Mouse (Mus musculus): ENCODE measurements at regions not wholly inside any gene's neighbourhood (a gene's known extent, or its start where the extent isn't known, plus 50 kb on each side); places are given as distances from the start of the nearest gene placed in this dataset.

GRCm38 (mm10) chr7:113131945-113132538 is 75.2 kb upstream of the Arntl start:
- no peak for ATAC-seq (ENCODE audit: low FRiP score)
- no peaks in the 10 kb centered on the region for H3K36me3 ChIP-seq (replicated peaks)
- H3K9ac ChIP-seq = no peak overlapping the region
- H3K27ac ChIP-seq = no peak overlapping the region
- no peaks in the 10 kb centered on the region for H3K27me3 ChIP-seq
- no peak overlapping the region for H3K4me3 ChIP-seq (replicated peaks)
- 4% methylated on average over 6 of the region's 6 CpGs for WGBS
- H3K4me1 ChIP-seq = peaks cover 14% of the 10 kb centered on the region
- no peak overlapping the region for H3K4me2 ChIP-seq
- no peaks in the 10 kb centered on the region for H3K9me3 ChIP-seq

GRCm38 (mm10) chr7:113133891-113134290 is 73.4 kb upstream of the Arntl start:
- no peak overlapping the region for H3K4me2 ChIP-seq
- H3K9me3 ChIP-seq = no peaks in the 10 kb centered on the region
- WGBS = 80% methylated on average over 5 of the region's 5 CpGs
- peaks cover 14% of the 10 kb centered on the region for H3K4me1 ChIP-seq
- H3K36me3 ChIP-seq (replicated peaks) = no peaks in the 10 kb centered on the region
- H3K9ac ChIP-seq = no peak overlapping the region
- no peak for ATAC-seq (ENCODE audit: low FRiP score)
- no peak overlapping the region for H3K27ac ChIP-seq
- H3K4me3 ChIP-seq (replicated peaks) = no peak overlapping the region
- H3K27me3 ChIP-seq = no peaks in the 10 kb centered on the region

GRCm38 (mm10) chr7:113140011-113140438 is 67.2 kb upstream of the Arntl start:
- no peak overlapping the region for H3K27ac ChIP-seq
- H3K4me3 ChIP-seq (replicated peaks) = no peak overlapping the region
- 85% methylated on average over 10 of the region's 10 CpGs for whole genome bisulfite sequencing
- H3K27me3 ChIP-seq = peaks cover 11% of the 10 kb centered on the region
- H3K9me3 ChIP-seq = no peaks in the 10 kb centered on the region
- no peak overlapping the region for H3K4me2 ChIP-seq
- peaks cover 14% of the 10 kb centered on the region for H3K4me1 ChIP-seq
- no peak overlapping the region for H3K9ac ChIP-seq
- H3K36me3 ChIP-seq (replicated peaks) = no peaks in the 10 kb centered on the region
- no peak for ATAC-seq (ENCODE audit: low FRiP score)

- H3K4me2 ChIP-seq = peak overlapping the region; percentile 17; the same call in 1 of the 2 replicates
- no peak overlapping the region for H3K27ac ChIP-seq
- H3K4me1 ChIP-seq = peaks cover 14% of the 10 kb centered on the region
- no peaks in the 10 kb centered on the region for H3K9me3 ChIP-seq
- WGBS = 22% methylated on average over 10 of the region's 10 CpGs
- ATAC-seq (ENCODE audit: low FRiP score) = no peak
- no peak overlapping the region for H3K4me3 ChIP-seq (replicated peaks)
- no peaks in the 10 kb centered on the region for H3K36me3 ChIP-seq (replicated peaks)
- peaks cover 11% of the 10 kb centered on the region for H3K27me3 ChIP-seq
- H3K9ac ChIP-seq = no peak overlapping the region
These were observed 65.2 kb upstream of the Arntl start for GRCm38 (mm10) chr7:113141846-113142683.

- Histone ChIP-seq H3K36me3 (replicated peaks) (no peaks in the 10 kb centered on the region), H3K27me3 (peaks cover 11% of the 10 kb centered on the region), H3K4me2 (no peak overlapping the region), H3K9ac (no peak overlapping the region), H3K4me3 (replicated peaks) (no peak overlapping the region), H3K9me3 (no peaks in the 10 kb centered on the region), H3K4me1 (peaks cover 28% of the 10 kb centered on the region), H3K27ac (no peak overlapping the region)
- peak; percentile 40; the same call in 1 of the 2 replicates for ATAC-seq (ENCODE audit: low FRiP score)
- 13% methylated on average over 7 of the region's 7 CpGs for WGBS
These were observed 63.7 kb upstream of the Arntl start for GRCm38 (mm10) chr7:113143552-113143951.

- H3K27ac ChIP-seq = no peak overlapping the region
- H3K9ac ChIP-seq = no peak overlapping the region
- no peaks in the 10 kb centered on the region for H3K9me3 ChIP-seq
- H3K27me3 ChIP-seq = peaks cover 14% of the 10 kb centered on the region
- no peak overlapping the region for H3K4me2 ChIP-seq
- no peak for ATAC-seq (ENCODE audit: low FRiP score)
- WGBS = 87% methylated on average over 8 of the region's 8 CpGs
- H3K4me1 ChIP-seq = peaks cover 28% of the 10 kb centered on the region
- H3K4me3 ChIP-seq (replicated peaks) = no peak overlapping the region
- no peaks in the 10 kb centered on the region for H3K36me3 ChIP-seq (replicated peaks)
These were observed 62.2 kb upstream of the Arntl start for GRCm38 (mm10) chr7:113145046-113145445.

GRCm38 (mm10) chr7:113146108-113146507 is 61.2 kb upstream of the Arntl start:
- no peak for ATAC-seq (ENCODE audit: low FRiP score)
- Histone ChIP-seq H3K27ac (no peak overlapping the region), H3K9ac (no peak overlapping the region), H3K36me3 (replicated peaks) (no peaks in the 10 kb centered on the region), H3K27me3 (peaks cover 14% of the 10 kb centered on the region), H3K4me3 (replicated peaks) (no peak overlapping the region), H3K9me3 (no peaks in the 10 kb centered on the region), H3K4me1 (peaks cover 27% of the 10 kb centered on the region), H3K4me2 (no peak overlapping the region)
- 73% methylated on average over 2 of the region's 2 CpGs for WGBS

- Histone ChIP-seq H3K36me3 (replicated peaks) (no peaks in the 10 kb centered on the region), H3K4me3 (replicated peaks) (no peak overlapping the region), H3K4me1 (peaks cover 23% of the 10 kb centered on the region)
These were observed 60.7 kb upstream of the Arntl start for GRCm38 (mm10) chr7:113146526-113146925.

GRCm38 (mm10) chr7:113147391-113148332 is 59.6 kb upstream of the Arntl start:
- peak overlapping the region; percentile 19 for H3K4me2 ChIP-seq
- H3K9me3 ChIP-seq = no peaks in the 10 kb centered on the region
- H3K9ac ChIP-seq = no peak overlapping the region
- H3K4me1 ChIP-seq = peaks cover 14% of the 10 kb centered on the region
- no peaks in the 10 kb centered on the region for H3K36me3 ChIP-seq (replicated peaks)
- 7% methylated on average over 16 of the region's 16 CpGs for WGBS
- ATAC-seq (ENCODE audit: low FRiP score) = peak; percentile 50; the same call in 1 of the 2 replicates
- 0 out of 2 replicates have a peak overlapping the region, but pooled peaks have one; percentile 19 for H3K27ac ChIP-seq
- H3K4me3 ChIP-seq (replicated peaks) = no peak overlapping the region
- peaks cover 12% of the 10 kb centered on the region for H3K27me3 ChIP-seq

More at GRCm38 (mm10) chr7:113146526-113146925, 60.7 kb upstream of the Arntl start:
- no peak overlapping the region for H3K27ac ChIP-seq
- peaks cover 14% of the 10 kb centered on the region for H3K27me3 ChIP-seq
- 92% methylated on average over 9 of the region's 9 CpGs for WGBS
- H3K9ac ChIP-seq = no peak overlapping the region
- H3K9me3 ChIP-seq = no peaks in the 10 kb centered on the region
- ATAC-seq (ENCODE audit: low FRiP score) = no peak
- no peak overlapping the region for H3K4me2 ChIP-seq

- H3K27ac ChIP-seq = no peak overlapping the region
- 89% methylated on average over 6 of the region's 6 CpGs for WGBS
- H3K9ac ChIP-seq = no peak overlapping the region
- H3K4me2 ChIP-seq = no peak overlapping the region
- no peak overlapping the region for H3K4me3 ChIP-seq (replicated peaks)
- peaks cover 14% of the 10 kb centered on the region for H3K4me1 ChIP-seq
- H3K27me3 ChIP-seq = peaks cover 10% of the 10 kb centered on the region
- no peaks in the 10 kb centered on the region for H3K36me3 ChIP-seq (replicated peaks)
- H3K9me3 ChIP-seq = no peaks in the 10 kb centered on the region
- ATAC-seq (ENCODE audit: low FRiP score) = no peak
These were observed 58.6 kb upstream of the Arntl start for GRCm38 (mm10) chr7:113148700-113149099.

GRCm38 (mm10) chr7:113149966-113150470 is 57.2 kb upstream of the Arntl start:
- Histone ChIP-seq H3K4me1 (peaks cover 14% of the 10 kb centered on the region), H3K27me3 (peaks cover 2% of the 10 kb centered on the region; the same call in 1 of the 2 replicates), H3K9me3 (no peaks in the 10 kb centered on the region), H3K4me3 (replicated peaks) (no peak overlapping the region), H3K4me2 (no peak overlapping the region), H3K36me3 (replicated peaks) (no peaks in the 10 kb centered on the region), H3K27ac (no peak overlapping the region), H3K9ac (no peak overlapping the region)
- 91% methylated on average over 4 of the region's 4 CpGs for WGBS
- no peak for ATAC-seq (ENCODE audit: low FRiP score)

- Histone ChIP-seq H3K4me2 (no peak overlapping the region), H3K27ac (no peak overlapping the region), H3K9ac (no peak overlapping the region), H3K4me1 (peaks cover 14% of the 10 kb centered on the region), H3K9me3 (no peaks in the 10 kb centered on the region), H3K27me3 (peaks cover 2% of the 10 kb centered on the region; the same call in 1 of the 2 replicates), H3K36me3 (replicated peaks) (no peaks in the 10 kb centered on the region), H3K4me3 (replicated peaks) (no peak overlapping the region)
- 68% methylated on average over 6 of the region's 6 CpGs for WGBS
- ATAC-seq (ENCODE audit: low FRiP score) = no peak
These were observed 56.5 kb upstream of the Arntl start for GRCm38 (mm10) chr7:113150789-113151188.
